Mouse (Mus musculus) bone marrow macrophage, adult 2 months (primary cell): ENCODE measurements around the gene Edem2.

Experiments
- CTCF ChIP-seq: IDR thresholded peaks from 2 replicates; pipeline ENCODE4 v1.5.1; 2012; ENCODE audit warnings: low read depth, mild to moderate bottlenecking, low read length, moderate library complexity
- POLR2A ChIP-seq: IDR thresholded peaks from 2 replicates; pipeline ENCODE4 v1.6.1; 2012; ENCODE audit warnings: mild to moderate bottlenecking, low read depth, low read length, borderline replicate concordance

DNA sequence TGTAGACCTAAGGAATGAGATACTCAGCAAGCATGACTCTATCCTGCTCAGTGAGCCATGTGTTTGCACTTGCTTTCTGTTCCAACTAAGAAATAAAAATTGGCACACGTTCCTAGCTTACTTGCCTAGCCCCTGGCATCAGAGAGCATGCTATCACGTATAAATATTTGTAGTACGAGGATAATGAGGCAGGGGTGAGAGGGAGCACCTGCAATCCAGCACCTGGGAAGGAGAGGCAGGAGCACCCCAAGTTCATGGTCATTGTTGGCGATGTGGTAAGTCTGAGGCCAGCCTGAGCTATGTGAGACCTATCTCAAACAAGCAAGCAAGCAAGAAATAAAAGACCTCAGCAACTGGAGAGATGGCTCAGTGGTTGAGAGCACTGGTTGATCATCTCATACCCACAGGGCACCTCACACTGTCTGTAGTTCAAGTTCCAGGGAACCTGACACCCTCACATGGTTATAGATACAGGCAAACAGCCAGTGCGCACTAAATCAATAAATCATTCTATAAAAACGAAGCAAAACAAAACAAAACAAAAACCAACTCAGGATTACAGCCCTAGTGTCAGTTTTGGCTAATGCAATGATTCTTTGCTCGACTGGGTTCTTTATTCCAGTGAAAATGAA, 1.4 kb downstream of the Edem2 start:
- no peak for TF ChIP-seq POLR2A
- no peak for TF ChIP-seq CTCF
